Mouse (Mus musculus) stomach, postnatal 0 days (tissue): Measurements from ENCODE around the gene Yae1d1.

Experiments
- CTCF ChIP-seq: IDR thresholded peaks from 2 replicates; pipeline ENCODE4 v1.5.1; 2016; ENCODE audit warnings: antibody characterized with exemption, low read depth, mild to moderate bottlenecking, moderate library complexity
- EP300 ChIP-seq: optimal IDR thresholded peaks from 2 replicates; pipeline ENCODE3; 2016; ENCODE audit warnings: antibody characterized with exemption

DNA sequence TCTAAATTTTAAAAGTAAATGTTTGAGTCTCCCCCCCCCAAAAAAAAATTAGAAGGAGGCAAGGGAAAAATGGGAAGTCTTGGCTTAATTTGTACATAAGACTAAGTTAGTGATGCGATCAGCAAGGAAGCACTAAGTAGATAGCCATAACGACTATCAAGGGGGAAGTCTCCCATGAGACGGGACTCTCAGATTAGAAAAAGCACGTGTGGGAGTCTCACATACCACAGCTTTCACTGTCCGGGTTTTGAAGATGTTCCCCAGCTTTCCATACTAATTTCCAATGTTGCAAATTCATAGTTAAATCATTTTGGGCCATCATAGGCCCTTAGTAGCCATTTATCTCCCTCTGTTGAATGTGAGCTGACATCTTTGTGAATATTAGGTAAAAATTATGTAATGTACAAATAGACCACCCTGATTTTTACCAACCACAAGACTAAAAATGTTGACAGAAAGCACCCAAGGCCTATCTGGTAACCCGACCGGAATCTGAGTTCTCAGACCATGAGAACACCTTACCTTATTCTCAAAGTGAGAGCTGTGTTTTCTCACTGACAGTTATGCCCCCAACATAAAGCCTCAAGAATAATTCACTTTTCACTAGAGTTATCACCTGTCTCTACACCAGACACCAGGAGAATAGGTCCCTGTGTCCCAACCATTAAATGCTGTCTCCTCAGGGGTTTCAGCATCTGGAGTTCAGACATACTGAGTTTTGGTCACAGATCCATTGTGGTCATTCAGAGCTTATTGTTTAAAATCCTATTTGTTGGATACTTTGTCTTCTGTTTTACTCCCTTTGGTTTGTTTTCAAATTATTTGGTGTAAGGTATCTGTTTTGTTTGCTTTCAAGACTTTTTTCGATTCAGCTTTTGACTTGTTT, 16.1 kb downstream of the Yae1d1 start:
- TF ChIP-seq EP300 (no peak), CTCF (no peak)
